Mouse (Mus musculus) limb, embryonic 10.5 days (tissue): Measurements from ENCODE around the gene Zfp846. TPM values are rescaled to one million over a fixed set of nuclear protein-coding genes. Genes with fewer than 3 reads are reported as not detected.
"Not testable (repeated sequence)": the region's sequence is repeated elsewhere in the genome, so short reads cannot be mapped to it uniquely, and the experiment has no call there.

ENCODE experiments used
- DNase-seq: peaks from one replicate; pipeline ENCODE4 v3.0.0-alpha.2; 2017; ENCODE audit warnings: low spot score
- H3K27ac ChIP-seq: fragments of 300-500 bp; sonication (generic); 2 replicates; pipeline ENCODE4 v1.5.1; 2016; ENCODE audit warnings: mild to moderate bottlenecking
- H3K27me3 ChIP-seq: fragments of 300-500 bp; sonication (generic); 2 replicates; pipeline ENCODE4 v1.6.1; 2016; ENCODE audit warnings: low read depth, mild to moderate bottlenecking; ENCODE audit not compliant: poor library complexity, severe bottlenecking
- H3K36me3 ChIP-seq: fragments of 300-500 bp; sonication (generic); 2 replicates; pipeline ENCODE4 v1.6.1; 2016; ENCODE audit warnings: mild to moderate bottlenecking, moderate library complexity
- H3K4me1 ChIP-seq: fragments of 300-500 bp; sonication (generic); 2 replicates; pipeline ENCODE4 v1.6.1; 2016
- H3K4me3 ChIP-seq: fragments of 300-500 bp; sonication (generic); 2 replicates; pipeline ENCODE4 v1.5.1; 2016; ENCODE audit warnings: mild to moderate bottlenecking, moderate library complexity
- H3K9me3 ChIP-seq: fragments of 300-500 bp; sonication (generic); replicated peaks from 2 replicates; pipeline ENCODE4 v1.6.1; 2016; ENCODE audit warnings: mild to moderate bottlenecking
- WGBS: fragments of 180-500 bp; shearing (Covaris S2); methylation state at CpG from one replicate; pipeline ENCODE4 v1.1.7; 2016; 5-methylcytosine and 5-hydroxymethylcytosine counted together
- polyA plus RNA-seq: library from polyadenylated mRNA; unstranded; fragments of >200 nt; fragmentation: Nextera tagmentation; extraction: Ambion mirVana; gene quantifications from 2 replicates; pipeline ENCODE4 v1.2.1, GENCODE M21; 2016

Gene Zfp846
- polyA plus RNA-seq, 1 experiment from 2014 or later, result 16.3 TPM

DNA sequence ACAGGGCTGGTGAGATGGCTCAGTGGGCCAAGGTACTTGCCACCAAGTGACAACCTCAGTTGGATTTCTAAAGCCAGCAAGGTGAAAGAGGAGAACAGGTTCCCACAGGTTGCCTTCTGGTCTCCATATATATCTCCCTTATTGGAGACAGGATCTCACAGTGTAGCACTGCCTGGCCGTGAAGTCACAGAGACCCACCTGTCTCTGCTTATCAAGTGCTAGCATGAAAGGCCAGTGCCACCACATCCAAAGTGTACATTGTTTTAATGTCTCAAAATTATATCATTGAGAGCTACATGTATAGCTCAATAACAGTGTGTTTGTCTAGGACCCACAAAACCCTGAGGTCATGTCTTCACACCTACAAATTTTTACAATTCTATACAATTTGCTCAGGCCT is 25.2 kb downstream of the Zfp846 start:
- WGBS, result 97% methylated on average over 1 of the region's 1 CpGs
- H3K9me3 ChIP-seq, result no peaks in the 10 kb centered on the region
- no peak for DNase-seq
- no peak overlapping the region for H3K27ac ChIP-seq
- peaks cover 12% of the 10 kb centered on the region for H3K36me3 ChIP-seq
- no peaks in the 10 kb centered on the region for H3K27me3 ChIP-seq
- H3K4me1 ChIP-seq, result 0 out of 2 replicates have a peak, but pooled peaks cover 4% of the 10 kb centered on the region
- H3K4me3 ChIP-seq, result peak overlapping the region; percentile 82; the same call in 1 of the 2 replicates

DNA sequence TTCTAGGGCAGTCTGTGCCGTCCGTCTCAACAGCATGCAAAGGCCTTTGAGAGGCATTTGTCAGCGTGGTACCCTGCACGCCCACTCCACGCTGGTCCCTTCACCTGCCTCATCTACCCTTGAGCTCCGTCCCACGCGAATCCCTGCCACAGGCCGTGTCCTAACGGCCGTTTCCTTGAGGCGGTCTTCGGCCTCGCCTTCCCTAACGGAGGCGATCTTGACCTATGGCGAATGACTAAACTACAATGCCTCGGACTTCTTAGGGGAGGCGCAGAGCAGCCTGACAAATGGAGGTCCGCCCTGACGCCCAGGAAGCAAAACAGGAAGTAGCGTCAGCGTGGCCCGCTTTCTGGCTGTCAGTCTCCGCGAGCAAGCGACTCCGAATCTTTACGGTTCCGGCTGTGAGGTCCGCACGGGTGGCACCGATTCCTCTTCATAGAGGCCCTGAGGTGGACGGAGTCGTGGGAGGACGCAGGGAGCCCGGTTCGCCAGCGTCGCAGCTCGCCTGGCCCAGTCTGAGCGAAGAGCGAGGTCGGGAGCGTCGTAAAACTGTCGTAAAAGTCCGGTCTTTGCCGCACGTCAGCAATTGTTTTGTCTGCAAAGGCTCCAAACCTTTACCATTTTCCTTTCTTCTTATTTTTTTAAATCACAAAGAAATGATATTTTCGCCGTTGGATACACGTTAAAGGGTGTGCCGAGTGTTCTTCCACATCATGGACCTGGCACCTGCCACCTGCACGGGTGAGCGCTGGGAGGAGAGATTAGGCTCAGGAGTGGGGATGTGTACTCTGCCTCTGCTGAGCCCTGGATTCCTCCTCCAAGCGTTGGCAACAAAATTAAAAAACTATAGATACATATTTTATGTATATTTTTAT is 26.2 kb downstream of the Zfp846 start:
- Histone ChIP-seq H3K36me3 (peaks cover 12% of the 10 kb centered on the region), H3K4me1 (0 out of 2 replicates have a peak, but pooled peaks cover 4% of the 10 kb centered on the region), H3K27me3 (no peaks in the 10 kb centered on the region), H3K9me3 (no peaks in the 10 kb centered on the region), H3K27ac (peak overlapping the region; percentile 98), H3K4me3 (peak overlapping the region; percentile 82)
- WGBS, result under 1% methylated on average over 57 of the region's 57 CpGs
- peak; percentile 89 for DNase-seq

DNA sequence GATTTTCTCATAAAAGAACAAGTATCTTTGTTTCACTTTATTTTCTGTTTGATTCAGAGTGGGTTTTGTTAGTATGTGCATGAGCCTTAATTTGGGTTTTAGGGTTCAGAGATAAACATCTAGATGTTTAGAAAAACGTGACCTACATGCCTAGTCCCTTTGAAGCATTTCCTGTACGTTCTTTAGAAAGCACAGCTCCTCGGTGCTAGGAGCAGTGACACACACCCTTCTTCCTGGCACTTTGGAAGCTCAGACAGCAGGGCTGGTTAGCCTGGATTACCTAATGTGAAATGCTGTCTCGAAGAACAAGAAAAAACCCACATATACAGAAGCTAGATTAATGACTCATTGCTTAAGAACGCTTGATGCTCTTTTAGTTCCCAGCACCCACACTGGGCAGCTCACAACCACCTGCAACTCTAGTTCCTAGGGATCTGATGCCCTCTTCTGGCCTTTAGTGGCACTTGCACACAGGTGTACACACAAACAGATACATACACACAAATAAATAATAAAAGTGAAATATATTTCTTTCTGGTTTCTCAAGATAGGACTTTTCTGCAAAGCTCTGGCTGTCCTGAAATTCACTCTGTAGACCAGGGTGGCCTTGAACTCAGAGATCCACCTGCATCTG is 28.9 kb downstream of the Zfp846 start:
- no peak overlapping the region for H3K4me3 ChIP-seq
- 90% methylated on average over 5 of the region's 5 CpGs for WGBS

GRCm38 (mm10) chr9:20611976-20612375 is 30.9 kb downstream of the Zfp846 start:
- Histone ChIP-seq H3K36me3 (peaks cover 12% of the 10 kb centered on the region), H3K4me3 (no peak overlapping the region), H3K27me3 (no peaks in the 10 kb centered on the region), H3K4me1 (no peaks in the 10 kb centered on the region), H3K9me3 (no peaks in the 10 kb centered on the region), H3K27ac (no peak overlapping the region)
- 82% methylated on average over 5 of the region's 5 CpGs for WGBS
- DNase-seq, result no peak

More for the DNA sequence above, 28.9 kb downstream of the Zfp846 start:
- 0 out of 2 replicates have a peak, but pooled peaks cover 4% of the 10 kb centered on the region for H3K4me1 ChIP-seq
- H3K9me3 ChIP-seq, result no peaks in the 10 kb centered on the region
- H3K27me3 ChIP-seq, result no peaks in the 10 kb centered on the region
- peaks cover 12% of the 10 kb centered on the region for H3K36me3 ChIP-seq
- H3K27ac ChIP-seq, result no peak overlapping the region
- DNase-seq, result no peak

DNA sequence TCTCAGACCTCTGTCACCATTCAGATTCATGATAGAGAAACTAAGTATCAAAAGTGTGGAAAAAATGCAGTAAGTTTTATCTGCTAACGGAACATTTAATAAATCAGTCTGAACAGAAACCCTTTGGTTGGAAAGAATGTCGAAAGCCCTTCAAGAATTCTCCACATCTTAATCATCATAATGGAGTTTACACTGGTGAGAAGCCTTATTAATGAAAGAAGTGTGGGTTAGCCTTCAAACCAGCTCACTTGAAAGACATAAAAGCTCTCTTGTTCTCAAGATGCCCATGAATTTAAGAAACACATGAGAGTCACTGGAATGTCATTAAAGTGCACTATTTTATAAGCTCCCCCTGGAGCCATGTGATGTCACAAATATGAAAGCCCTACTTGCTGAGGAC is 35.6 kb downstream of the Zfp846 start:
- H3K36me3 ChIP-seq, result no peaks in the 10 kb centered on the region
- no peaks in the 10 kb centered on the region for H3K9me3 ChIP-seq
- WGBS, result 93% methylated on average over 2 of the region's 2 CpGs
- H3K4me1 ChIP-seq, result no peaks in the 10 kb centered on the region
- no peak for DNase-seq
- no peak overlapping the region for H3K27ac ChIP-seq
- no peaks in the 10 kb centered on the region for H3K27me3 ChIP-seq
- no peak overlapping the region for H3K4me3 ChIP-seq

GRCm38 (mm10) chr9:20631332-20631731 is 50.2 kb downstream of the Zfp846 start:
- WGBS, result 96% methylated on average over 2 of the region's 2 CpGs
- H3K27ac ChIP-seq, result no peak overlapping the region
- peaks cover 7% of the 10 kb centered on the region; the same call in 1 of the 2 replicates for H3K36me3 ChIP-seq
- no peaks in the 10 kb centered on the region for H3K4me1 ChIP-seq
- H3K9me3 ChIP-seq, result no peaks in the 10 kb centered on the region
- no peak overlapping the region for H3K4me3 ChIP-seq
- no peaks in the 10 kb centered on the region for H3K27me3 ChIP-seq
- DNase-seq, result no peak

DNA sequence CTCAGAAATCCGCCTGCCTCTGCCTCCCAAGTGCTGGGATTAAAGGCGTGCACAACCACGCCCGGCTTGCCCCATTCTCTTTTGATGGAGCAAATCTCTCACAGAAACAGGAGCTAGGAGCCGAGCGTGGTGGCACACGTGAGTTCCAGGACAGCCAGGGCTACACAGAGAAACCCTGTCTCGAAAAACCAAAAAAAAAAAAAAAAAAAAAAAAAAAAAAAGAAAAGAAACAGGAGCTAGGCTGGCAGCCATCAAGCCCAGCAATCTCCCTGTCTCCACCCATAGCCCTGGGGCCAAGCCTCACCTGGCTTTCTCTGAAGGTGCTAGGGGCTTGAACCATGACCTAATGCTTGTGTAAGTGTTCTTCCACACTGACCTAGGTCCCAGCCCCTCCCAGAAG is 54.6 kb downstream of the Zfp846 start:
- peaks cover 35% of the 10 kb centered on the region for H3K36me3 ChIP-seq
- H3K4me1 ChIP-seq, H3K4me3 ChIP-seq, DNase-seq, H3K27ac ChIP-seq, H3K27me3 ChIP-seq, H3K9me3 ChIP-seq: not testable (repeated sequence)
- 90% methylated on average over 8 of the region's 8 CpGs for WGBS

DNA sequence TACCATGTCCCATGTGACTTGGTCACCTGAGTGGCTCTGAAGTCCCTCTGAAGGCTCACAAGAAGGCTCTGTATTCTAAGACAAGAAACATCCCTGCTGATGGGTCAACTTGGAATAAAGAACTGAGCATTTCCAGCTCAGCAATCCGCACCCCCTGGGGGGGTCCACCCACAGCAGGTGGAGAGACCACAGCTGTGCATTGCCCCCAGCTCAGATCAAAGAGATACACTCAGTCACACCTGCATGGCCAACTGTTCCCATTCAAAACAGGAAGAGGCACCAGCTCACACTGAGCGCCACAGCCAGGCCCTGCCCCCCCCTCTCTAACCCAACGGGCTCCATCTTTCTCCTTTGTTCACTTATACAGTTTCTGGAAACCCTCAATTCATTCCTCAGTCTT is 55.2 kb downstream of the Zfp846 start:
- H3K27me3 ChIP-seq, result no peaks in the 10 kb centered on the region
- no peak for DNase-seq
- H3K36me3 ChIP-seq, result peaks cover 35% of the 10 kb centered on the region
- WGBS, result 72% methylated on average over 3 of the region's 3 CpGs
- H3K27ac ChIP-seq, result no peak overlapping the region
- no peaks in the 10 kb centered on the region for H3K9me3 ChIP-seq
- H3K4me1 ChIP-seq, result peaks cover 2% of the 10 kb centered on the region
- no peak overlapping the region for H3K4me3 ChIP-seq

DNA sequence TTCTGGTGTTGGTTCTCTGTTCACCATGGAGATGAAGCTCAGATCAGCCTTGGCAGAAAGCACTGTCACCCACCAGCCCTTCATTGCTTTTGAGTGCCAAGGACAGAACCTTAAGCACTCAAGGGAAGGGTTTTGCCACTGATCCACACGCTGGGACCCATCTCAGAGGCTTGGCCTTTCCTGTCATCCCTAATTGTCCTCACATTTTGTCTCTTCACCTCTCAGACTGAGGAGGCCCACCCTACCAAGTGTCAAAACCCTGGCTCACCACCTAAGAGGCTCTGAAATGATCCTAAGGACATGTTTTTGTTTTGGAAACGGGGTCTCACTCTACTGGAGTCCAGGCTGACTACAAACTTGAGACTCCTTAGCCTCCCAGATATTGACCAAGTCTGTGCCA is 55.7 kb downstream of the Zfp846 start:
- DNase-seq, result no peak
- 85% methylated on average over 2 of the region's 2 CpGs for WGBS
- H3K4me1 ChIP-seq, result peaks cover 7% of the 10 kb centered on the region
- peaks cover 35% of the 10 kb centered on the region for H3K36me3 ChIP-seq
- H3K27ac ChIP-seq, result no peak overlapping the region
- H3K27me3 ChIP-seq, result no peaks in the 10 kb centered on the region
- H3K9me3 ChIP-seq, result no peaks in the 10 kb centered on the region
- no peak overlapping the region for H3K4me3 ChIP-seq

DNA sequence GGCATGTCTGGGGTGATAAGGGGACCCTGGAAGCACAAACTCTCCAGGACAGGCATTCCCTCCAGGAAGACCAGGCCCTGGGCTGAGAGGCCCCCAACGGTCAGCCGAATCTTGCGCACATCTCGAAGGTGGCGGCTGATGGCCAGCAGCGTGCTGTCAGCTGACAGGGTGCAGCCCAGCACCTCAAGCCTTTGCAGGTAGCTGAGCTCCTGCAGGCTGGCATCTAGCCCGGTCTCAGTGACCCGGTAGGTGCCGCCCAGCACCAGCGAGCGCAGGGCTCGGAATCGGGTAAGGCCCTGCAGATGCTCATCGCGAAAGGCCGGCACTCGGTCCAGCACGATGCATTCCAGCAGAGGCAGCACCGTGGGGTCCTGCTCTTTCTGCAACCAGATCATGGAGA is 57.5 kb downstream of the Zfp846 start:
- Histone ChIP-seq H3K27ac (no peak overlapping the region), H3K36me3 (peaks cover 35% of the 10 kb centered on the region), H3K4me3 (no peak overlapping the region), H3K4me1 (peaks cover 12% of the 10 kb centered on the region), H3K27me3 (no peaks in the 10 kb centered on the region), H3K9me3 (no peaks in the 10 kb centered on the region)
- 94% methylated on average over 19 of the region's 19 CpGs for WGBS
- no peak for DNase-seq

DNA sequence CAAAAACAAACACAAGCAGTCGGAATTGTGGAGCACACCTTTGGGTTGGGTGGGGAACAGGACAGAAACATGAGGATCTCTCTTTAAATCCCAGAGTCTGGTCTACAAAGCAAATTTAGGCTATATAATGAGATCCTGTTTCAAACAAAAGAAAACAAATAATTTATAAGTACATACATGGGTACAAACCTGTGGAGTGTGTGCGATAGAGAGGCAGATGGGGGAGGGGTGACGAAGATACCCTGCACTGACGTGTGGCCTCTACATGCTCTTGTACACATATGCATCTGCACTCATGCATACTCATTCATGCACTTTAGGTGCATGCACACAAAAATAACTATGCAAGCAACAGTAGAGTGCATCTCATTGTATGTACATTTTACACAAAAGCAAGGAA is 58.4 kb downstream of the Zfp846 start:
- no peak overlapping the region for H3K4me3 ChIP-seq
- no peak for DNase-seq

GRCm38 (mm10) chr9:20641501-20641900 is 60.4 kb downstream of the Zfp846 start:
- H3K4me3 ChIP-seq, result peak overlapping the region; percentile 84
- WGBS, result 30% methylated on average over 6 of the region's 6 CpGs
- H3K36me3 ChIP-seq, result peaks cover 39% of the 10 kb centered on the region
- no peaks in the 10 kb centered on the region for H3K9me3 ChIP-seq
- H3K27ac ChIP-seq, result peak overlapping the region; percentile 93
- DNase-seq, result no peak
- no peaks in the 10 kb centered on the region for H3K27me3 ChIP-seq
- peaks cover 21% of the 10 kb centered on the region for H3K4me1 ChIP-seq

More for the DNA sequence above, 58.4 kb downstream of the Zfp846 start:
- peaks cover 18% of the 10 kb centered on the region for H3K4me1 ChIP-seq
- no peak overlapping the region for H3K27ac ChIP-seq
- 96% methylated on average over 4 of the region's 4 CpGs for WGBS
- no peaks in the 10 kb centered on the region for H3K9me3 ChIP-seq
- no peaks in the 10 kb centered on the region for H3K27me3 ChIP-seq
- peaks cover 35% of the 10 kb centered on the region for H3K36me3 ChIP-seq
